Mouse (Mus musculus): ENCODE data around the gene Pigyl.

DNA sequence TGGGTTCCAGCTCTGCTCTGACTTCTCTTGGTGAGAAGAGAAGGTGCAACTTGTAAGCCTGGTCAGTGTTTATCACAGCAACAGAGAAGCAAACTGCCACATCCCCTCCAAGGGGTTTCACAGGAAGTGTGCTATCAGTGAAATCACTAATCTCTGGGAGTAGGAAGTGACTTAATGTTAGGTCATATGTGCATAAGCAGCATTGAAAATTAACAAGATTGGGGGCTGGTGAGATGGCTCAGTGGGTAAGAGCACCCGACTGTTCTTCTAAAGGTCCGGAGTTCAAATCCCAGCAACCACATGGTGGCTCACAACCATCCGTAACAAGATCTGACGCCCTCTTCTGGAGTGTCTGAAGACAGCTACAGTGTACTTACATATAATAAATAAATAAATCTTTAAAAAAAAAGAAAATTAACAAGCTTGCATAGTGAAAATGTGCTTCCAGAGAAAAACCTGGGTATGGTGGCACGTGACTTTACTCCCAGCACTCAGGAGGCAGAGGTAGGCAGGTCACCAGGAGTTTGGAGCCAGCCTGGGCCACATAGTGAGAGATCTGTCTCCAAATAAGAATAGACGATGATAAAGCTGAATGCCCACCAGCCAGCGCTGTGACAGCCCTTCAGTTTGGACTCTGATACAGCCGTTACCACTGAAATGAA lies 12.2 kb upstream of the Pigyl start:
- TF ChIP-seq CTCF (IDR thresholded peaks at IDR 0.05; ENCODE audit: low read depth) (no peak), EP300 (IDR thresholded peaks at IDR 0.05; ENCODE audit: low read depth) (no peak)
